Mouse (Mus musculus) embryonic fibroblast, embryonic 13.5 days (primary cell): ENCODE data around the gene Il1a. TPM values are rescaled to one million over a fixed set of nuclear protein-coding genes. Genes with fewer than 3 reads are reported as not detected.

Source experiments
- H3K27ac ChIP-seq: 2 replicates; pipeline ENCODE4 v1.5.1; 2012; ENCODE audit warnings: low read length, control low read depth, inconsistent platforms; ENCODE audit not compliant: insufficient read depth
- H3K4me1 ChIP-seq: 2 replicates; pipeline ENCODE4 v1.6.1; 2011; ENCODE audit warnings: low read length; ENCODE audit not compliant: control insufficient read depth, insufficient read depth
- H3K4me3 ChIP-seq: 2 replicates; pipeline ENCODE4 v1.5.1; 2011; ENCODE audit warnings: mild to moderate bottlenecking, control low read depth, low read length; ENCODE audit not compliant: insufficient read depth
- CTCF ChIP-seq: IDR thresholded peaks from 2 replicates; pipeline ENCODE4 v1.5.1; 2011; ENCODE audit warnings: mild to moderate bottlenecking, control low read depth, low read length, moderate library complexity, borderline replicate concordance; ENCODE audit not compliant: insufficient read depth
- POLR2A ChIP-seq: IDR thresholded peaks from 2 replicates; pipeline ENCODE4 v1.6.1; 2011; ENCODE audit warnings: low read depth, mild to moderate bottlenecking, control low read depth, low read length, moderate library complexity
- polyA plus RNA-seq: library from polyadenylated mRNA; stranded (reverse); fragments of >200 nt; gene quantifications from 2 replicates; pipeline ENCODE4 v1.2.4, GENCODE M21; 2011; ENCODE audit warnings: low read depth; ENCODE audit not compliant: missing spikeins, insufficient read length

Gene Il1a
- polyA plus RNA-seq: not detected in 2 replicates

GRCm38 (mm10) chr2:129309836-129310235 is at the start of gene Il1a:
Il1a (minus strand) TSS chr2:129309972.
- TF ChIP-seq POLR2A: no peak
- H3K27ac ChIP-seq: no peak within 1 kb of the TSS

GRCm38 (mm10) chr2:129338138-129338621 is 28.4 kb upstream of the Il1a start:
- no peak for TF ChIP-seq CTCF
- TF ChIP-seq POLR2A: no peak
- Histone ChIP-seq H3K4me3 (no peak overlapping the region), H3K27ac (no peak overlapping the region), H3K4me1 (no peaks in the 10 kb centered on the region)

More at GRCm38 (mm10) chr2:129309836-129310235, at the start of gene Il1a:
- no peak within 1 kb of the TSS for H3K4me3 ChIP-seq
- H3K4me1 ChIP-seq: no peaks in the 10 kb centered on the region

GRCm38 (mm10) chr2:129333471-129333870 is 23.7 kb upstream of the Il1a start:
- TF ChIP-seq POLR2A: no peak
- TF ChIP-seq CTCF: no peak
- no peak overlapping the region for H3K4me3 ChIP-seq
- no peak overlapping the region for H3K27ac ChIP-seq
- H3K4me1 ChIP-seq: no peaks in the 10 kb centered on the region

- Histone ChIP-seq H3K27ac (no peak overlapping the region), H3K4me3 (no peak overlapping the region)
- TF ChIP-seq POLR2A: no peak
These were observed 20.8 kb upstream of the Il1a start for GRCm38 (mm10) chr2:129330540-129330939.

GRCm38 (mm10) chr2:129330024-129330423 is 20.3 kb upstream of the Il1a start:
- Histone ChIP-seq H3K27ac (no peak overlapping the region), H3K4me3 (no peak overlapping the region), H3K4me1 (no peaks in the 10 kb centered on the region)
- TF ChIP-seq POLR2A: no peak
- no peak for TF ChIP-seq CTCF

More at GRCm38 (mm10) chr2:129330540-129330939, 20.8 kb upstream of the Il1a start:
- no peaks in the 10 kb centered on the region for H3K4me1 ChIP-seq

- no peaks in the 10 kb centered on the region for H3K4me1 ChIP-seq
- no peak for TF ChIP-seq CTCF
- no peak for TF ChIP-seq POLR2A
- H3K4me3 ChIP-seq: no peak overlapping the region
- no peak overlapping the region for H3K27ac ChIP-seq
These were observed 18.5 kb upstream of the Il1a start for GRCm38 (mm10) chr2:129328238-129328637.

- Histone ChIP-seq H3K4me1 (no peaks in the 10 kb centered on the region), H3K4me3 (no peak overlapping the region), H3K27ac (no peak overlapping the region)
- TF ChIP-seq POLR2A (no peak), CTCF (no peak)
These were observed 14.4 kb upstream of the Il1a start for GRCm38 (mm10) chr2:129324216-129324615.

GRCm38 (mm10) chr2:129322117-129322635 is 12.4 kb upstream of the Il1a start:
- Histone ChIP-seq H3K4me1 (no peaks in the 10 kb centered on the region), H3K27ac (no peak overlapping the region), H3K4me3 (no peak overlapping the region)
- TF ChIP-seq CTCF (no peak), POLR2A (no peak)

- H3K4me1 ChIP-seq: no peaks in the 10 kb centered on the region
- no peak overlapping the region for H3K4me3 ChIP-seq
- no peak overlapping the region for H3K27ac ChIP-seq
- TF ChIP-seq POLR2A: no peak
- no peak for TF ChIP-seq CTCF
These were observed 10.3 kb upstream of the Il1a start for GRCm38 (mm10) chr2:129320033-129320605.

- Histone ChIP-seq H3K4me3 (no peak overlapping the region), H3K27ac (no peak overlapping the region), H3K4me1 (no peaks in the 10 kb centered on the region)
- TF ChIP-seq CTCF: no peak
- TF ChIP-seq POLR2A: no peak
These were observed 6.1 kb upstream of the Il1a start for GRCm38 (mm10) chr2:129315831-129316230.
